Mouse (Mus musculus): ENCODE results near the gene Fancg.

Fancg gene

DNA sequence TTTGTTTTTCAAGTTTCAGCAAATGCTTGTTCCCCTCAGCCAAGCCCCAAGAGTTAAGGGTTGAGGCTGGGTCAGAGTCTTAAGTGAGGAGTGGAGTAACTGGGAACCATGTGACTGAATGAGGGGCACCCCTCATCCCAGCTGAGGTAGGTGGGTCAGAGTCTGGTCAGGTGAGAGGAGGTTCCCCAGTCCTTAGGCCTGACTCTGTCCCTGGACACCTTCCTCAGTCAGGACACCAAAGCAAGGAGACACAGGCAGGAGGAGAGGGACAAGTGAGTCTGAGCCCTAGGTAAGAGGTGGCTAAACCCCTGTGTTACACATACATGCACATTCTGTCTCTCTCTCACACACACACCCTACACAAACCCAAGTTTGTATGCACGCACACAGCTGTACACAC is 22.2 kb upstream of the Fancg start:
- DNase-seq = no peak

GRCm38 (mm10) chr4:43031237-43031995 is 21.1 kb upstream of the Fancg start, which contains the start of gene Stoml2:
Gene Stoml2 (minus strand): TSS chr4:43031710.
- peak; percentile 93 for DNase-seq

GRCm38 (mm10) chr4:43030780-43031230 is 20.5 kb upstream of the Fancg start:
- no peak for DNase-seq

- DNase-seq = no peak
Observed at GRCm38 (mm10) chr4:43030352-43030751, 20.0 kb upstream of the Fancg start.

DNA sequence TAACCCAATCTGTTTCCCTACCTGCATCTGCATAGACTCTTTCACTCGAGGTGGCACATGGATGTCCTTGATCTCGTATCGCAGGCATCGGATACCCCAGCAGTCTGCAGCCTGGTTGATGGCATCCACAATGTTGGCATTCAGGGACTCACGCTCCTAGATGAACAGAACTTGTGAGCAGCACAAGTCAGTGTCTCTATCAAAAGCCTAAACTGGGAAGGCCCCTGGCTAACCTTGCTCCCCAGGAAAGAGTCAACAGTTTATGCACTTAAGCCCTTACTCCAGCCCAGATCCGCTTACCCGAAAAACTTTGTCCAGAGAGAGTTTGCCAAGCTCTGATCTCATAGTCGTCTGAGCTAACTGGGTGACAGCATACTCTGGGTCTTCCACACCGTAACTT is 19.4 kb upstream of the Fancg start:
- no peak for DNase-seq

DNA sequence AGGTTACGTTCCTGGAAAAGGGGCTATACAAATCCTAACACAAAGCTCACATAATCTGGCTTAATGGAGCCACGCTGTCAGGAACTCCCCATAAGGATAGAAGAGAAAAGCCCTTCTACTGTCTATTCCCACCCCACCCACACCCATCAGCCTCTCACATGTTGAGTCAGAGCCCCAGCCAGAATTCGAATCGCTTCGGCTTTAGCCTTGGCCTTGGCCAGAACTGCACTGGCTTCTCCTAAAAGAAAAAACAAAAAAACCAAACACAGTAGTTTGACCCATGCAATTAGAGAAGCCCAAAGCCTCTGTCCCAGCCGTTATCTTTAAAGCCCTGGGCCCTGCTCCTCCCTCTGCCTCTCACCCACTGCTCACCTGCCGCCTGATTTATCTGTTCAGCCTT is 18.8 kb upstream of the Fancg start:
- no peak for DNase-seq

- DNase-seq = peak; percentile 96
Observed at GRCm38 (mm10) chr4:43025084-43025960, 15.0 kb upstream of the Fancg start, which contains the start of gene Pigo. Gene Pigo (minus strand): TSS chr4:43025819.

DNA sequence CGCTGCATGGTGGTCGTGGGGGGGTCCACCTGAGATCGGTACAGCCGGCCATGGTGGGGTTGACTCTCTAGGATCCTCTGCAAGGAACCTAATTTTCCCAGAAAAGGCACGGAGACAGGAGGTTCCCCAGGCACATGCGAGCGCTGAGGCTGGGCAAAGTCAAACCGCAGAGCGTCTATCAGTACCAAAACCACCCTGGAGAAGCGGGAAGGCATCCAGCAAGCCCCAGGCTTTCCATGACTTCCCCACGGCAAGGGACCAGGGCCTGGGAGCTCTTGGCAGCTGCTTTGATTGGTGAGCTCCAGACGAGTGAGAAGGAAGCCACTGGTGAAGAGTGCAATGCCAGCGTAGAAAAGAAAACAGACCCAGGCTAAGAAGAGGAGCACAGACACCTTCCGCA is 14.4 kb upstream of the Fancg start:
- no peak for DNase-seq

GRCm38 (mm10) chr4:43021341-43021740 is 11.0 kb upstream of the Fancg start:
- no peak for DNase-seq

GRCm38 (mm10) chr4:43020876-43021275 is 10.6 kb upstream of the Fancg start:
- no peak for DNase-seq

DNA sequence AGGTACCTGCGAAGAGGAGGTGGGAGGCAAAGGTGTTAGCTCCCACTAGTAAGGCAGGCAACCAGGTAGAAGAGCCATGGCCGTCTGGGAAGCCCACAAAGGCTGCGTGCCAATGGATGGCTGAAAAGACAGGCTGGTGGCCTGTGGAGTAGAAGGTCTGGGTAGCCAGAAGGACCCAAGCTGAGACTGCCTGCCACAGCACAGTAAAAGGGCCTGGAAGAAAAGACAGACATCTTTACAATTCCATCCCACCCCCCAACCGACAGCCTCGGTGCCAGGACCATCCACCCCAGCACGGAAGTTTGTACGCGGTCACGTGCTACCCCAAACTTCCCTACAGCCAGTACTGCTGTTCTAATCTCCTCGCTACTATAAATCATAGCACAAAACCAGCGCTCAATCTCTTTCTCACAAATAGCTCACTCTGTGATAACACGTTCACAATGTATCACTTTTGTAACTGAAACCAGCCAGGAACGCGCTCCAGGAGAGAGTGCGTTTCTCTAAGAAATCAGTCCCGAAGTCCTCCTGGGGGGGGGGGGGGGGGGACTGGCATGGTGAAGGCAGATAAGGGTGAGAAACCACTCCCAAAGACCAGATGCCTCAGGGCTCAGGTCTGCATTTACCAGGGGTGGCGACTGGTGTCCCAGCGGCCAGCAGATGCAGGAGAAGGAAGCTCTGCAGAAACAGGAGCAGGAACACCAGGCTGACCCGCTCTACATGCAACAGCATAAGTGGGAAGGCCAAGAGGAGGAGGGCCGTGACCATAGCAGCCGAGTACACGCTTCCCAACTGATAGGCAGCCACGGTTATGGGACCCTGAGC is 9.5 kb upstream of the Fancg start:
- no peak for DNase-seq

DNA sequence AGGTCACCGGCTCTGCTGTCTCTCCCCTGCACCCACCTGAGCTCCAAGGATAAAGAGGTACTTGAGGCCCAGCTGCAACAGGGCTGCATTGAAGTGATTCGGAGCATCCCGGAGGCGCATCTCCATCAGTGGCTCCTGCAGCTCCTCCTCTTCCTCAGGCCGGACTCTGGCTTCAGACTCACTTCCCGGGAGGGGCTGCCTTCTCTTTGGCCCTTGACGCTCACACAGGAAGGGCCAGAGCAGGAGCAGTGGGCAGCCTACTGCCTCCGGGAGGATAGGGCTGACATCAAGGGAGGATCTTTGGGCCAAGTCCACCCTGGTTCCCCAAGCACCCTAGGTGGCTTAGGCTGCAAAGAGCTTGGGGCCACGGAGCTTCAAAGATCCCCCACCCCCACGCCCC is 8.9 kb upstream of the Fancg start:
- DNase-seq = no peak

DNA sequence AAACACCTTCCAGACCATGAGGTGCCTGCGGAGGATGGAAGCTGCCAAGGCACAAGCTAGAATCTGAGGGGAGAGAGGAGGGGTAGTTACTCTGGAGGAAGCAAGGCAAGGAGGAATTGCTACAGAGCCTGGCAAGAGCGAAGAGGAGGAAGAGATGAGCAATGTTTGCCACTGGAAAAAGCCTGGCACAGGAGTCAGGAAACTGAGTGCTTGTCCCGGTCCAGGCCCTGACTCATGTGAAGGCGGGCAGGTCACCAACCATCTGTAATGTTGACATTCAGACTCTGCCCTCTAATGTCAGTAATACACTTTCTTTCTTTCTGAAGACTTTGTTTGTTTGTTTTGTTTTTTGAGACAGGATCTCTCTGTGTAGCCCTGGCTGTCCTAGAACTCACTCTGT is 7.8 kb upstream of the Fancg start:
- DNase-seq = no peak

DNA sequence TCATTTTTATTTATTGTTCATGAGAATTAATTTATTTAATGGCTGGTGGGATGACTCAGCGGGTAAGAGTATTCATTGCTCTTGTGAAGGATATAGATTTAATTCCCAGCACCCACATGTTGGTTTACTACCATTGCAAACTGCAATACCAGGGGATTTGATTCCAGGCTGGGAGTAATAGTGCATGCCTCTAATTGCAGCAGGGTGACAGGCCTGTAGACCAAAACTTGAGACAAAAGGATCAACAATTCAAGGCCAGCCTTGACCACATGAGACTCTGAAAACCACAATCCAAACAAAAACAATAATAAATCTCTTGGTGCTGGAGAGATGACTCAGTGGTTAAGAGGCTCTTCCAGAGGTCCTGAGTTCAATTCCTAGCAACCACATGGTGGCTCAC is 1.8 kb upstream of the Fancg start:
- DNase-seq = no peak

DNA sequence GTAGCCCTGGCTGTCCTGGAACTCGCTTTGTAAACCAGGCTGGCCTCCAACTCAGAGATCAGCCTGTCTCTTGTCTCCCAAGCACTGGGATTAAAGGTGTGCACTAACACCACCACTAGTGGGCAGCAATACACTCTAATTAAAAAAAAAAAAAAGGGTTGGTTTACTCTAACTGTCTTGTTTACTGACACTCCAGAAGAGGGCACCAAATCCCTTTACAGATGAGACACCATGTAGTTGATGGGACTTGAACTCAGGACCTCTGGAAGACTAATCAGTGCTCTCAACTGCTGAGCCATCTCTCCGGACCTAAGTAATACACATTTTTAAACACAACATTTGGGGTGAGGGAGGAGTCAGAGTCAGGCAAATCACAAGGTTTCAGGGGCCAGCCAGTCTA is 4.5 kb downstream of the Fancg start:
- DNase-seq = peak; percentile 39

GRCm38 (mm10) chr4:43004951-43005350 is 5.4 kb downstream of the Fancg start:
- no peak for DNase-seq

DNA sequence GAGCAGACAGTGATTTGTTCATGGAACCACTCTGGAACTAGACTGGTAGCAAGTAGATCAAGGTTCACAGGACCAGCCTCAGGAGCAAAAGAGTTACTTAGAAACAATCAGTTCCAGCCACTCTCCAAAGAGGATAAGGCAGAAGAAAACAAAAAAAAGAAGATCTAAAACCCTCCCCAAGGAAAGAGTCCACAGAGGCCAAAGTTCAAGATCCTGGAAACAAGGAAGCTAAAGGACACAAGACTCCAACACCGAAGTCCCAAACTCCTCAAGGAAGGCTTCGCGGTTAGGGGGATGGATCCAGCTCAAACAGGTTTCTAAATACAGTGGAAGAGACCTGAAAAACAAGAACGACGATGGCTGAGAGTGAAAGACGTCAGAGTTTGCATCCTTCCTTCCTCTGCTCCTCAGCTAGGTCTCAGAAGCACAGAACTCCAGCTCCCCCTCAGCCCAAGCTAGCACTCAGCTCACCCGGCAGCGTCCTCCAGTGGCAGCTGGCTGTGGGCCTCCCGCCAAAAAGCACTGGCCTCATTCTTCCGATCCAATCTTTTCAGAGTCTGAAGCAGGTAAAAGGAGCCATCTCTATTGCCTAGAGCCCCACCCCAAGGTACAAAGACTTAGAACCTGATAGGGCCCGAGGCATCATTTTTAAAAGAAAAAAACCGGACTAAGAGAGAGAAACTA is 7.4 kb downstream of the Fancg start:
- DNase-seq = no peak

DNA sequence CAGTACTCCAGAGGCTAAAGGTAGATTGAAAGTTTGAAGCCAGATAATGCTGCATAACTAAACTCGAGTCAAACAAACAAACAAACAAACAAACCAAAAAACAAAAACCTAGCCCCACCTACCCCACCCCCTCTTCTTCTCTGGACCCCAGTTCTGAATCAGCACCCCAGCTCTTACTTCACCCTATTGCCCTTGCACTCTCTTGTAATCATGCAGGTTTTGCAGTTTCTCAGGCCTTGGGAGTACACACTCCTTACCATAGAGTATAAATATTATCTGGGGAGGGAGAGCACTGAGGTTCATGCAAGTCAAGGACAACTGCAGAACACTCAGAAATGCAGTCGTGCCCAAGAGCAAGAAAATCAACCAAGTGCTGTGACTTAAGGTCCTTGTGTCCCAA is 9.0 kb downstream of the Fancg start:
- no peak for DNase-seq

DNA sequence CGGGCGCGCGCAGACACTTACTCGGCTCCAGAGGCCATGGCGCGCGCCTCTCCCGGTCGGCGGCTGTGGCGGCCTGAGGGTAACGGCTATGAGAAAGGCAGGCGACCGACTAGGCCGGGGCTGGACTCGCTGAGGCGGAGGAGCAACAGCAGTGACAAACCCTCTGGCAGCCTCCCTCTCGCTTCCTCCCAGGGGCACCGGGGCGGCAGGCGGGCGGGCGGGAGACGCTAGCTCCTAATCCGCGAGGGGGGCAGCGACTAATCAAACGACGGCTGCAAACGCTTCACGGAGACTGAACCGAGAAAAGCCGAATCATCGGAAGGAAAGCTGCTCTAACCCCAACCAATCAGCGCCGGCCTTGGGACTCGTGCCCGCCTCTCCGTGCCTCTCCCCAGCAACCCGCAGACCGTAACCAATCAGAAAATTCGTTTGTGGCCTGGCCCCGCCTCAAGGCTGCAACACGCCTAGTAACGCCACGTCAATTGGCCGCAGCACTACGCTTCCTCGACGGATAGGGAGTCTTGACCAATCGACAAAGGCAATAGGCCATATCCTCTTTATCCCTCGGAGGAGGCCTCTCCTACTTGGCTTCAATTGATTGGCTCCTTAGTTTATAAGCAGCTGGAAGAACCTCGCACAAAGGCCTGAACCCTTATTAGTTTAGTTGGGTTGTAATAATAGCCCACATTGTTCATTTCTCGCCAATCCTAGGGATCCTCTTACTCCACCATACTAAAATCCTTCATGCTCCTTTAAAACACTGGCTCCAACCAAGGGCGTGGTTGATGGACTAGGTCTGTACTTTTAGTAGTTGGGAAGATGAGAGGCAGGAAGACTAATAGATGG is 9.9 kb downstream of the Fancg start, which contains the start of gene Vcp:
Vcp (minus strand) TSS at position 367 of the 846 bp plus-strand sequence.
- peak; percentile 99 for DNase-seq

DNA sequence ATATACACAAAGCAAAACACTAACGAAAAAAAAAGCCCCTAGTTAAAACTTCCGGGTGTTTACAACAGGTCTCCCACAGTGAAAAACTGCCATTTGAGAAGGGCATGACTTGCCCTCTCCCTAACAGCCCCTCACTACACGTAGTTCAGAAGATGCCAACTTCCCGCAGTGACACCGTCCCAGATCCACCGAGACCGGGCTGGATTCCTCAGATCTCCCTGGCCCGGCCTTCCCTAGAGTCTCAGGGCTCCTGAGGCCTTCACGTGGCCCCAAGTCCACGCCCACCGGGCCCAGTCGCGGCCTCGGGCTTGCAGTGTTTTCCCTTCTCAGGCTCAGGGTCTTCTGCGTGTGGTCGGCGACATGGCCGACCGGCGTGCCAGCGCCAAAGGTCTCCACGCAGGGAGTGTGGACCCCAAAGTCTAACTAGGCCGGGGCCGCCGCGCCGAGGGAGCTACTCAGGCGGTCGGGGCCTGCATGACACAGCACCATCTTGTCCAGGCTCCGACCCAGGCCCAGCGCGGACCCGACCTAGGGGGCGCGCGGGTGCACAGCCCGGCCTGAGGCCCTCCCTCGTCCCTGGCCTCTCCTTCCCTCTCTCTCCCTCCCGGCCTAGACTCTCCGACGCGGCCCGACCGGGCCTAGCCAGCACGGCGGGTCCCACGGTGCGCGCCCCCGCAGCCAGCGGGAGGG is 10.7 kb downstream of the Fancg start:
- DNase-seq = peak; percentile 72

GRCm38 (mm10) chr4:42998022-42998421 is 12.3 kb downstream of the Fancg start:
- no peak for DNase-seq
